Mouse (Mus musculus): ENCODE measurements at regions not wholly inside any gene's neighbourhood (a gene's known extent, or its start where the extent isn't known, plus 50 kb on each side); places are given as distances from the start of the nearest gene placed in this dataset.

DNA sequence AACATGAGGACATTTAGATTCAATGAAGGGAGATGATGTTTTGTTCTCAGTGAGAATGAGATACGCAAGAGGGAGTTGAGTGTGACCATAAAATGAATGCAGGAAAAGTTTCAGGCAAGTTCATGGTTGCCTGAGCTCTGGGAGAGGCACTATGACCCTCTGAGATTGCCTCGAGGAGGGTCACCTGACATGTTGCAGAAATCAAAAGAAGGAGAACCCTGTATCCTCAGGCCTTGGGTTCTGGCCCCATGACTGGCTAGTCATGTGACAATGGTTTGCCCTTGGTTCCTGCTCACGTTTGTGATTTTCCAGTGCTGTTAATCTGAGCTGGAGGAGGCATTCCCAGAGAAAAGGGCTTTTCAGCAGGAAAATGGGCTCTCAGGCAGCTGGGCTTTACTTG, 98.9 kb downstream of the Mab21l3 start:
- no peak for ATAC-seq (ENCODE audit: low FRiP score)
- no peak overlapping the region for H3K4me2 ChIP-seq
- 0 out of 2 replicates have a peak, but pooled peaks cover 4% of the 10 kb centered on the region for H3K9me3 ChIP-seq
- 54% methylated on average over 3 of the region's 3 CpGs for WGBS
- no peaks in the 10 kb centered on the region for H3K27me3 ChIP-seq
- H3K36me3 ChIP-seq (replicated peaks) = no peaks in the 10 kb centered on the region
- no peak overlapping the region for H3K9ac ChIP-seq
- H3K4me3 ChIP-seq (replicated peaks) = no peak overlapping the region
- no peak overlapping the region for H3K27ac ChIP-seq
- peaks cover 6% of the 10 kb centered on the region for H3K4me1 ChIP-seq

DNA sequence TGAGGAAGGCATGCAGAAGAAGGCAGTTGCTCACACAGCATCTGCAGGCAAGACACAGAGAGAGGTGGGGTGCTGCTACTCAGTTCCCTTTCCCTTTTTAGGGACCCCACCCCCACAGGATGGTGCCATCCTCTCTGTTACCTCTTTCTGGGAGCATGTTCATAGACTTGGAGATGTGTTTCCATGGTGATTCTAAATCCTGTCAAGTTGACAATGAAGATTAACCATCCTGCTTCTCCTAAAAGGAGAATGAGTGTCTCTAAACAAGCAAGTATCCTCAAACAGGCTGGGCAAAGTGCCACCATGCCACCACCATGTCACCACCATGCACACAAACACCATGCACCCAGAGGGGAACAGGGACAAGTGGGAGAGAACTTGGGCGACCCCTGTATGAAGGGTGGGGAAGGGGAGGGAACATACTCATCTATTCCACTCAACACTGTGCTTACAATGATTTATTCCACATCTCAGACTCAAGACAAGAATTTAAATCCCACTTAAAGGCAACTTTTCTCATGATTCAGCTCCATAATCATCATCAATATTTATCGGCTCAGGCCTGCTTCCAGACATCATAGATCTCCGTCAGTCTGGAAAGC, 99.6 kb downstream of the Mab21l3 start:
- no peak overlapping the region for H3K27ac ChIP-seq
- WGBS = 62% methylated on average over 3 of the region's 3 CpGs
- H3K4me2 ChIP-seq = no peak overlapping the region
- H3K4me1 ChIP-seq = peaks cover 6% of the 10 kb centered on the region
- 0 out of 2 replicates have a peak, but pooled peaks cover 4% of the 10 kb centered on the region for H3K9me3 ChIP-seq
- no peak for ATAC-seq (ENCODE audit: low FRiP score)
- no peaks in the 10 kb centered on the region for H3K36me3 ChIP-seq (replicated peaks)
- H3K4me3 ChIP-seq (replicated peaks) = no peak overlapping the region
- no peak overlapping the region for H3K9ac ChIP-seq
- H3K27me3 ChIP-seq = no peaks in the 10 kb centered on the region

DNA sequence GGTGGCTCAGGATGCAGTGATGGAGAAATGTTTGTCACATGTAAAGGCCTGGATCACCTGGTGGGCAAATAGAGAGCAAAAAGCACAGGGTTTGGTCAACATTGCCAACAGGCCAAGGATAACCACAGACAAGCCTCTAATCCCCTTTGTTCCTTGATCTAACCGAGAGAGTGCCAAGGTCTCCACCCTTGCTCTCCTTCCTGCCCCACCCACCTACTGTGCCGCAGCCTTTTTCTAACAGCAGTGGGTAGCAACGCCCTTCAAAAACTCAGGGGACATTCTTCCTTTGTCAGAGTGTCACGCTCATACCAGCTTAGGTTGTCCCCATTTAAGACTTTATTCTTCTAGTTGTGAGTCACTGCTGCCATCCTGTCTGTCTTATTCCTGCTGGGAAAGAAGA, 100.6 kb downstream of the Mab21l3 start:
- Histone ChIP-seq H3K27ac (no peak overlapping the region), H3K36me3 (replicated peaks) (no peaks in the 10 kb centered on the region), H3K4me2 (no peak overlapping the region), H3K9me3 (no peaks in the 10 kb centered on the region), H3K27me3 (no peaks in the 10 kb centered on the region), H3K4me3 (replicated peaks) (no peak overlapping the region), H3K9ac (no peak overlapping the region), H3K4me1 (peaks cover 6% of the 10 kb centered on the region)
- 62% methylated on average over 4 of the region's 4 CpGs for WGBS
- ATAC-seq (ENCODE audit: low FRiP score) = no peak

DNA sequence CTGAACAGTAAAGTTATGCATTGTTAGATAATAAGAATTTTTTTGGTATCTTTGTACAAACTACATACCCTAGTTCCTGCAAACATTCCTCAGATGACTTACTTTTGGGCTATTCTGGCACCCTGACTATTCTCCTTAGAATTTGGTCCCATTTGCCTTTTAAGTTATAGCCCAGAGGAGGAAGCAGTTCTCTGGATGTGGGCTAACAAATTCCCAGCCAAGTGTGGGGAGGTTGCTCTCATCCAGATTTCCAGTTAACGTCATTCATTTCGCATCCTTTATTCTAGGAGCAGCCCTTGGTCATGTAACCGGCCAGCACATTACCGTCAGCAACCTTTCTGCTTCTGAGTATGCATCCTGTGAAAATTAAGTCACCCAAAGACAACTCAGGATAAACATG, 107.9 kb downstream of the Mab21l3 start:
- H3K9ac ChIP-seq = no peak overlapping the region
- no peaks in the 10 kb centered on the region for H3K9me3 ChIP-seq
- H3K27ac ChIP-seq = no peak overlapping the region
- H3K27me3 ChIP-seq = no peaks in the 10 kb centered on the region
- no peaks in the 10 kb centered on the region for H3K36me3 ChIP-seq (replicated peaks)
- ATAC-seq (ENCODE audit: low FRiP score) = no peak
- H3K4me3 ChIP-seq (replicated peaks) = no peak overlapping the region
- H3K4me2 ChIP-seq = no peak overlapping the region
- 84% methylated on average over 4 of the region's 4 CpGs for WGBS
- H3K4me1 ChIP-seq = no peaks in the 10 kb centered on the region

DNA sequence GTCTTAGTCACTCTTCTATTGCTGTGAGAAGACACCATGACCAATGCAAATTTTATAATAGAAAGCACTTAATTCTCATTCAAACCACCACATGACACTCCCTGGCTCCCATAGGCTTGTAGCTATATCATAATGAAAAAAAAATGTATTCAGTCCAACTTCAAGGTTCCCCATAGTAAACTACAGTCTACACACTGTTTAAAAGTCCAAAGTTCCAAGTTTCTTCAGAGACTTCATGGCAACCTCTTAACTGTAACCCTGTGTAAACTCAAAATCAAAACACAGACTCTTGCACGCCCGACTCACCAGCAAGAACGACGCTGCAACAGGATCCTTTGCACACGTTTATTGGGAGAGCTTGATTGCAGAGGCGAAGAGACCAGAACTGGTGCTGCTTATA, 111.6 kb downstream of the Mab21l3 start:
- H3K9me3 ChIP-seq = 0 out of 2 replicates have a peak, but pooled peaks cover 5% of the 10 kb centered on the region
- no peak overlapping the region for H3K4me2 ChIP-seq
- no peak overlapping the region for H3K9ac ChIP-seq
- H3K4me3 ChIP-seq (replicated peaks) = no peak overlapping the region
- H3K27ac ChIP-seq = no peak overlapping the region
- no peak for ATAC-seq (ENCODE audit: low FRiP score)
- H3K4me1 ChIP-seq = no peaks in the 10 kb centered on the region
- 91% methylated on average over 6 of the region's 6 CpGs for WGBS
- no peaks in the 10 kb centered on the region for H3K36me3 ChIP-seq (replicated peaks)
- H3K27me3 ChIP-seq = no peaks in the 10 kb centered on the region

GRCm38 (mm10) chr3:101729044-101729443, 119.7 kb downstream of the Mab21l3 start:
- Histone ChIP-seq H3K27ac (no peak overlapping the region), H3K4me3 (replicated peaks) (no peak overlapping the region), H3K27me3 (no peaks in the 10 kb centered on the region), H3K4me1 (no peaks in the 10 kb centered on the region), H3K9ac (no peak overlapping the region), H3K4me2 (no peak overlapping the region), H3K9me3 (0 out of 2 replicates have a peak, but pooled peaks cover 5% of the 10 kb centered on the region), H3K36me3 (replicated peaks) (no peaks in the 10 kb centered on the region)
- ATAC-seq (ENCODE audit: low FRiP score) = no peak
- WGBS = 75% methylated on average over 3 of the region's 3 CpGs

- 40% methylated on average over 6 of the region's 6 CpGs for WGBS
- no peak overlapping the region for H3K27ac ChIP-seq
- H3K4me1 ChIP-seq = no peaks in the 10 kb centered on the region
- no peak overlapping the region for H3K4me3 ChIP-seq (replicated peaks)
- ATAC-seq (ENCODE audit: low FRiP score) = no peak
- no peak overlapping the region for H3K4me2 ChIP-seq
- no peak overlapping the region for H3K9ac ChIP-seq
- H3K27me3 ChIP-seq = no peaks in the 10 kb centered on the region
- H3K9me3 ChIP-seq = no peaks in the 10 kb centered on the region
- no peaks in the 10 kb centered on the region for H3K36me3 ChIP-seq (replicated peaks)
These were observed 118.4 kb upstream of the Atp1a1 start for GRCm38 (mm10) chr3:101722926-101723325.

DNA sequence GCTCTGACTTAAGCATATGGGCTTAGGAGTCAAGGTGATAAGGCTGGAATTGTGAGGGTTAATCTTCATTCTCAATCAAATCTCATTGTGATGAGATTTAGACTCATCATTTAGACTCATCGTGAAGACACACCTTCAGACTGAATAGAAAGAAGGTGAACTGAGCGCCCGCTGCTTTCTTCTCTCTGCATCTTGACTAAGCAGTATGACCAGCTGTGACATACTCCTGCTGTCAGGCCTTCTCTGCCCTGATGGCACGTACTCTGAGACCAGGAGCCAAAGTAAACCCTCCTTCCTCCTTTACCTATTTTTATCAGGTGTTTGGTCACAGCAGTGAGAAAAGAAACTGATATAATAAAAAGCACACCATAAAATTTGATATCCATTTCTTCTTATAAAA, 117.5 kb upstream of the Atp1a1 start:
- H3K9me3 ChIP-seq = no peaks in the 10 kb centered on the region
- no peak overlapping the region for H3K27ac ChIP-seq
- no peaks in the 10 kb centered on the region for H3K4me1 ChIP-seq
- ATAC-seq (ENCODE audit: low FRiP score) = no peak
- WGBS = 88% methylated on average over 4 of the region's 4 CpGs
- no peaks in the 10 kb centered on the region for H3K27me3 ChIP-seq
- H3K36me3 ChIP-seq (replicated peaks) = no peaks in the 10 kb centered on the region
- no peak overlapping the region for H3K9ac ChIP-seq
- H3K4me2 ChIP-seq = no peak overlapping the region
- H3K4me3 ChIP-seq (replicated peaks) = no peak overlapping the region

- Histone ChIP-seq H3K9me3 (no peaks in the 10 kb centered on the region), H3K4me3 (replicated peaks) (no peak overlapping the region), H3K9ac (no peak overlapping the region), H3K27ac (no peak overlapping the region), H3K4me1 (peaks cover 34% of the 10 kb centered on the region), H3K36me3 (replicated peaks) (no peaks in the 10 kb centered on the region), H3K4me2 (no peak overlapping the region), H3K27me3 (peaks cover 9% of the 10 kb centered on the region; the same call in 1 of the 2 replicates)
- ATAC-seq (ENCODE audit: low FRiP score) = no peak
These were observed 110.9 kb upstream of the Atp1a1 start for GRCm38 (mm10) chr3:101715416-101715815.

GRCm38 (mm10) chr3:101714810-101715209, 110.3 kb upstream of the Atp1a1 start:
- H3K9ac ChIP-seq = no peak overlapping the region
- H3K4me2 ChIP-seq = no peak overlapping the region
- peaks cover 34% of the 10 kb centered on the region for H3K4me1 ChIP-seq
- H3K36me3 ChIP-seq (replicated peaks) = no peaks in the 10 kb centered on the region
- peaks cover 9% of the 10 kb centered on the region; the same call in 1 of the 2 replicates for H3K27me3 ChIP-seq
- ATAC-seq (ENCODE audit: low FRiP score) = no peak
- H3K9me3 ChIP-seq = no peaks in the 10 kb centered on the region
- H3K27ac ChIP-seq = no peak overlapping the region
- no peak overlapping the region for H3K4me3 ChIP-seq (replicated peaks)
- 78% methylated on average over 5 of the region's 5 CpGs for WGBS

DNA sequence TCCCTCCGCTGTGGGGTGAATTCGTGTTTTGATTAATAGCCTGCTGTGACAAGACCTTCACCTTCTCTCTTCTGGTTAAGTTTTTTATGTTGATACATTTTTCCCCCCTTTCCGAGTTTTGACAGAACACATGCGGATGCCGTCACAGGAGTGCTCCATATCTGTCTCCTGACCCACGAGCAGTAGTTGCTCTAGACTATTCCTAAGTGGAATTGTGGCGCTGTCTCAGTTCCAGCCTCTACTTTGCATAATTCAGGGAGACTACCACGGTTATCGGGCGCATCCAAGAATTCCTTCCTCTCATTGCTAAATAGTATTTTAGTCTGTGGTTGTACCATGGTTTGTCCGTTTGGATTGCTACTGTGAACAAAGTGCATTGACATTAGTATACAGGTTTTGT, 109.2 kb upstream of the Atp1a1 start:
- Histone ChIP-seq H3K9me3 (no peaks in the 10 kb centered on the region), H3K27me3 (peaks cover 9% of the 10 kb centered on the region; the same call in 1 of the 2 replicates), H3K36me3 (replicated peaks) (no peaks in the 10 kb centered on the region), H3K27ac (no peak overlapping the region), H3K4me1 (peaks cover 34% of the 10 kb centered on the region), H3K9ac (no peak overlapping the region), H3K4me3 (replicated peaks) (no peak overlapping the region), H3K4me2 (no peak overlapping the region)
- WGBS = 74% methylated on average over 11 of the region's 11 CpGs
- no peak for ATAC-seq (ENCODE audit: low FRiP score)

GRCm38 (mm10) chr3:101713138-101713638, 108.7 kb upstream of the Atp1a1 start:
- WGBS = 33% methylated on average over 11 of the region's 11 CpGs
- Histone ChIP-seq H3K36me3 (replicated peaks) (no peaks in the 10 kb centered on the region), H3K9ac (no peak overlapping the region), H3K4me1 (peaks cover 34% of the 10 kb centered on the region), H3K4me2 (0 out of 2 replicates have a peak overlapping the region, but pooled peaks have one; percentile 19), H3K27me3 (peaks cover 9% of the 10 kb centered on the region; the same call in 1 of the 2 replicates), H3K4me3 (replicated peaks) (no peak overlapping the region), H3K9me3 (no peaks in the 10 kb centered on the region), H3K27ac (0 out of 2 replicates have a peak overlapping the region, but pooled peaks have one; percentile 25)
- no peak for ATAC-seq (ENCODE audit: low FRiP score)

DNA sequence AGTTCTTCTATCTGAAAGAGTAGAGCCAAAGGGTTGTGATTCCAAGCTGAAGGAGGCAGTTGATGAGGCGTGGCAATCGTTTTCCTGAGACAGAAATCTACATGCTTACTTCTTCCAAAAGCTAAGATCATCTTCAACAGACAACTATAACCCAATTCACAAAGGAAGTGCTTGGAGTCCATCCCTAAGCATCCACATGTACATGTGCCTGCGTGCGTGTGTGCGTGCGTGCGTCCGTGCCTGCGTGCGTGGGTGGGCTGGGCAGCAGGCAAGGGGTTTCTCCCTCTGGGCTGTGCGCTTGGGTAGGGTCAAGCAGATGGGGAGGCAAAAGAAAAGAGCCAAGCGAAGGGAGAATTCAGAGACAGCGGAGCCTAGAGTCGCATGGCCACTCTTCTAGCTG, 108.2 kb upstream of the Atp1a1 start:
- ATAC-seq (ENCODE audit: low FRiP score) = no peak
- 67% methylated on average over 14 of the region's 14 CpGs for WGBS
- Histone ChIP-seq H3K9me3 (no peaks in the 10 kb centered on the region), H3K27ac (0 out of 2 replicates have a peak overlapping the region, but pooled peaks have one; percentile 25), H3K4me1 (peaks cover 34% of the 10 kb centered on the region), H3K27me3 (peaks cover 9% of the 10 kb centered on the region; the same call in 1 of the 2 replicates), H3K4me2 (0 out of 2 replicates have a peak overlapping the region, but pooled peaks have one; percentile 19), H3K36me3 (replicated peaks) (no peaks in the 10 kb centered on the region), H3K4me3 (replicated peaks) (no peak overlapping the region), H3K9ac (no peak overlapping the region)
